Mouse (Mus musculus): ENCODE results near the gene Cadm3. TPM values are rescaled to one million over a fixed set of nuclear protein-coding genes. Genes with fewer than 3 reads are reported as not detected.

Cadm3 gene
- 979 and 1,062 TPM in 2 replicates for polyA plus RNA-seq (2012; rRNA removed)

- 2% methylated on average over 46 of the region's 46 CpGs for WGBS
- TF ChIP-seq CTCF (IDR thresholded peaks at IDR 0.05; ENCODE audit: borderline replicate concordance, insufficient read depth, low read depth, low read length) (no peak), POLR2A (IDR thresholded peaks at IDR 0.05; ENCODE audit: borderline replicate concordance, insufficient read depth, low read length) (peak; percentile 87)
Measured at GRCm38 (mm10) chr1:173367356-173368046, at the start of gene Cadm3. Gene Cadm3, minus strand, starts transcription at chr1:173367695.

GRCm38 (mm10) chr1:173414631-173415030, 47.1 kb upstream of the Cadm3 start:
- no peak for DNase-seq
- Histone ChIP-seq H3K27me3 (ENCODE audit: control insufficient read depth, insufficient read depth, low read length) (no peaks in the 10 kb centered on the region), H3K27ac (ENCODE audit: insufficient read depth, low read length) (no peak overlapping the region), H3K4me1 (ENCODE audit: control insufficient read depth, insufficient read depth, low read length) (no peaks in the 10 kb centered on the region), H3K4me3 (replicated peaks; ENCODE audit: insufficient read depth, low read depth, low read length) (no peak overlapping the region)
- TF ChIP-seq CTCF (IDR thresholded peaks at IDR 0.05; ENCODE audit: borderline replicate concordance, insufficient read depth, low read depth, low read length) (no peak), POLR2A (IDR thresholded peaks at IDR 0.05; ENCODE audit: borderline replicate concordance, insufficient read depth, low read length) (no peak)
- 81% methylated on average over 3 of the region's 3 CpGs for WGBS

More at GRCm38 (mm10) chr1:173367356-173368046, at the start of gene Cadm3:
- no peaks in the 10 kb centered on the region for H3K27me3 ChIP-seq (ENCODE audit: control insufficient read depth, insufficient read depth, low read length)
- H3K4me3 ChIP-seq (replicated peaks; ENCODE audit: insufficient read depth, low read depth, low read length): peak within 1 kb of the TSS; percentile 92
- DNase-seq: peak; percentile 89 to 94
- peak within 1 kb of the TSS; percentile 89 for H3K27ac ChIP-seq (ENCODE audit: insufficient read depth, low read length)
- H3K4me1 ChIP-seq (ENCODE audit: control insufficient read depth, insufficient read depth, low read length): peaks cover 28% of the 10 kb centered on the region

GRCm38 (mm10) chr1:173411863-173412262, 44.4 kb upstream of the Cadm3 start:
- DNase-seq: no peak
- H3K27ac ChIP-seq (ENCODE audit: insufficient read depth, low read length): no peak overlapping the region
- WGBS: 92% methylated on average over 4 of the region's 4 CpGs
- TF ChIP-seq POLR2A (IDR thresholded peaks at IDR 0.05; ENCODE audit: borderline replicate concordance, insufficient read depth, low read length): no peak
- TF ChIP-seq CTCF (IDR thresholded peaks at IDR 0.05; ENCODE audit: borderline replicate concordance, insufficient read depth, low read depth, low read length): no peak
- no peaks in the 10 kb centered on the region for H3K4me1 ChIP-seq (ENCODE audit: control insufficient read depth, insufficient read depth, low read length)
- H3K4me3 ChIP-seq (replicated peaks; ENCODE audit: insufficient read depth, low read depth, low read length): no peak overlapping the region
- H3K27me3 ChIP-seq (ENCODE audit: control insufficient read depth, insufficient read depth, low read length): no peaks in the 10 kb centered on the region

- no peak for DNase-seq
- H3K27me3 ChIP-seq (ENCODE audit: control insufficient read depth, insufficient read depth, low read length): no peaks in the 10 kb centered on the region
- H3K4me3 ChIP-seq (replicated peaks; ENCODE audit: insufficient read depth, low read depth, low read length): no peak overlapping the region
- H3K4me1 ChIP-seq (ENCODE audit: control insufficient read depth, insufficient read depth, low read length): no peaks in the 10 kb centered on the region
- TF ChIP-seq POLR2A (IDR thresholded peaks at IDR 0.05; ENCODE audit: borderline replicate concordance, insufficient read depth, low read length) (no peak), CTCF (IDR thresholded peaks at IDR 0.05; ENCODE audit: borderline replicate concordance, insufficient read depth, low read depth, low read length) (no peak)
- H3K27ac ChIP-seq (ENCODE audit: insufficient read depth, low read length): no peak overlapping the region
Measured at GRCm38 (mm10) chr1:173409066-173409465, 41.6 kb upstream of the Cadm3 start.

GRCm38 (mm10) chr1:173404696-173405309, 37.3 kb upstream of the Cadm3 start:
- Histone ChIP-seq H3K27ac (ENCODE audit: insufficient read depth, low read length) (no peak overlapping the region), H3K27me3 (ENCODE audit: control insufficient read depth, insufficient read depth, low read length) (no peaks in the 10 kb centered on the region), H3K4me3 (replicated peaks; ENCODE audit: insufficient read depth, low read depth, low read length) (no peak overlapping the region), H3K4me1 (ENCODE audit: control insufficient read depth, insufficient read depth, low read length) (no peaks in the 10 kb centered on the region)
- WGBS: 71% methylated on average over 5 of the region's 5 CpGs
- DNase-seq: no peak
- TF ChIP-seq POLR2A (IDR thresholded peaks at IDR 0.05; ENCODE audit: borderline replicate concordance, insufficient read depth, low read length): no peak
- TF ChIP-seq CTCF (IDR thresholded peaks at IDR 0.05; ENCODE audit: borderline replicate concordance, insufficient read depth, low read depth, low read length): no peak

- H3K27me3 ChIP-seq (ENCODE audit: control insufficient read depth, insufficient read depth, low read length): no peaks in the 10 kb centered on the region
- 34% methylated on average over 3 of the region's 3 CpGs for WGBS
- peak; percentile 50 to 71 for DNase-seq
- no peaks in the 10 kb centered on the region for H3K4me1 ChIP-seq (ENCODE audit: control insufficient read depth, insufficient read depth, low read length)
- no peak overlapping the region for H3K27ac ChIP-seq (ENCODE audit: insufficient read depth, low read length)
- no peak overlapping the region for H3K4me3 ChIP-seq (replicated peaks; ENCODE audit: insufficient read depth, low read depth, low read length)
- TF ChIP-seq POLR2A (IDR thresholded peaks at IDR 0.05; ENCODE audit: borderline replicate concordance, insufficient read depth, low read length): no peak
- peak; percentile 38; the same call in 1 of the 2 replicates for TF ChIP-seq CTCF (IDR thresholded peaks at IDR 0.05; ENCODE audit: borderline replicate concordance, insufficient read depth, low read depth, low read length)
Measured at GRCm38 (mm10) chr1:173398323-173398970, 31.0 kb upstream of the Cadm3 start.

GRCm38 (mm10) chr1:173391754-173392153, 24.3 kb upstream of the Cadm3 start:
- Histone ChIP-seq H3K4me3 (replicated peaks; ENCODE audit: insufficient read depth, low read depth, low read length) (no peak overlapping the region), H3K27ac (ENCODE audit: insufficient read depth, low read length) (no peak overlapping the region), H3K27me3 (ENCODE audit: control insufficient read depth, insufficient read depth, low read length) (no peaks in the 10 kb centered on the region), H3K4me1 (ENCODE audit: control insufficient read depth, insufficient read depth, low read length) (peaks cover 5% of the 10 kb centered on the region; the same call in 1 of the 2 replicates)
- TF ChIP-seq CTCF (IDR thresholded peaks at IDR 0.05; ENCODE audit: borderline replicate concordance, insufficient read depth, low read depth, low read length) (no peak), POLR2A (IDR thresholded peaks at IDR 0.05; ENCODE audit: borderline replicate concordance, insufficient read depth, low read length) (no peak)
- 94% methylated on average over 6 of the region's 6 CpGs for WGBS
- no peak for DNase-seq

All from cerebellum, adult 2 months (tissue).